Comparison of ENCODE assay signal across 8 mouse cellular contexts in the genomic region with DNA sequence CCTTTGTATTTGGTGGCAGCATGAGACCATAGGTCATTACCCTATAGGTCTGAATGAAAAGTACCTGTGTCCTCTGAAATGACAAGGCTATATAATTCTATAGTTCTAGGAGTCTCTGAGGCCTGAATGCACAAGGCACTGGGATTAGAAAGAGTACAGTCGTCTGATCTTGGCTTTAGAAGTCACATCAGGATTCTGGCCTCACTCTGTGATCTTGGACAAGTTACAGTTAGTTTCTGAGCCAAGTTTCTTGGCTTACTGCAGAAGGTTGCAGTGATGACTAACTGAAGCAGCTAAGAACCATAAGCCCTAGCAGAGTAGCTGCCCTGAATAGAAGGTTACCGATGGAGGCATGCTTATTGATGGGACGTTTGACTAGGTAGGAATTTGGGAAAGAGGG. TPM values are rescaled to one million over a fixed set of nuclear protein-coding genes. Genes with fewer than 3 reads are reported as not detected.
DNase-seq lines count a peak whose midpoint lies in the region; ATAC-seq and TF ChIP-seq lines count a peak whose summit lies in the region.

No protein-coding gene starts in this region.

- intact Hi-C loops in left cerebral cortex, adult 2 months (cut with DNase I): loop anchor here (10.0 kb wide), 1 partner anchor 771 kb away; no protein-coding TSS in a partner anchor

- no peaks in the 10 kb centered on the region for H3K9me3 ChIP-seq in embryonic facial prominence, embryonic 12.5 days
- H3K9me3 ChIP-seq in hindbrain, embryonic 13.5 days: no peaks in the 10 kb centered on the region
- no peaks in the 10 kb centered on the region for H3K9me3 ChIP-seq in liver, embryonic 16.5 days (replicated peaks; ENCODE audit: control insufficient read depth, low read length)

- H3K27ac ChIP-seq in left cerebral cortex, adult 2 months: peak overlapping the region; percentile 99; the same call in 1 of the 2 replicates
- no peak overlapping the region for H3K27ac ChIP-seq in embryonic facial prominence, embryonic 12.5 days
- H3K27ac ChIP-seq in hindbrain, embryonic 13.5 days: no peak overlapping the region
- peak overlapping the region; percentile 99 for H3K27ac ChIP-seq in liver, embryonic 16.5 days (ENCODE audit: low read length)

- H3K4me1 ChIP-seq in embryonic facial prominence, embryonic 12.5 days: peaks cover 12% of the 10 kb centered on the region
- peaks cover 24% of the 10 kb centered on the region for H3K4me1 ChIP-seq in hindbrain, embryonic 13.5 days (replicated peaks)
- peaks cover 31% of the 10 kb centered on the region for H3K4me1 ChIP-seq in liver, embryonic 16.5 days (ENCODE audit: control insufficient read depth, low read depth, low read length)

- H3K36me3 ChIP-seq in embryonic facial prominence, embryonic 12.5 days: no peaks in the 10 kb centered on the region
- no peaks in the 10 kb centered on the region for H3K36me3 ChIP-seq in hindbrain, embryonic 13.5 days
- H3K36me3 ChIP-seq in liver, embryonic 16.5 days (ENCODE audit: control insufficient read depth, insufficient read depth): no peaks in the 10 kb centered on the region

- WGBS in embryonic facial prominence, embryonic 12.5 days: 31% methylated on average over 3 of the region's 3 CpGs
- WGBS in hindbrain, embryonic 13.5 days: 53% methylated on average over 3 of the region's 3 CpGs
- WGBS in liver, embryonic 16.5 days (ENCODE audit: insufficient replicate concordance): 16% methylated on average over 3 of the region's 3 CpGs

- no peak for ATAC-seq in embryonic facial prominence, embryonic 12.5 days (ENCODE audit: insufficient number of reproducible peaks, insufficient read depth, low FRiP score, low TSS enrichment)
- no peak for ATAC-seq in hindbrain, embryonic 13.5 days (ENCODE audit: low FRiP score)
- ATAC-seq in liver, embryonic 16.5 days (ENCODE audit: low read depth): no peak
- ATAC-seq in erythroid progenitor cell, adult 5-6 weeks (replicated peaks; ENCODE audit: low FRiP score, poor library complexity, severe bottlenecking): no peak

- H3K9ac ChIP-seq in embryonic facial prominence, embryonic 12.5 days: no peak overlapping the region
- peak overlapping the region; percentile 82 for H3K9ac ChIP-seq in hindbrain, embryonic 13.5 days
- peak overlapping the region; percentile 73 for H3K9ac ChIP-seq in liver, embryonic 16.5 days (ENCODE audit: low read depth, low read length)

- H3K4me3 ChIP-seq in left cerebral cortex, adult 2 months: peak overlapping the region; percentile 72
- peak overlapping the region; percentile 60 for H3K4me3 ChIP-seq in embryonic facial prominence, embryonic 12.5 days
- peak overlapping the region; percentile 60 for H3K4me3 ChIP-seq in hindbrain, embryonic 13.5 days
- H3K4me3 ChIP-seq in liver, embryonic 16.5 days (ENCODE audit: low read depth, low read length): peak overlapping the region; percentile 82

- peak overlapping the region; percentile 58 for H3K4me2 ChIP-seq in embryonic facial prominence, embryonic 12.5 days (replicated peaks)
- H3K4me2 ChIP-seq in hindbrain, embryonic 13.5 days: peak overlapping the region; percentile 64
- H3K4me2 ChIP-seq in liver, embryonic 16.5 days (ENCODE audit: low read depth, low read length): peak overlapping the region; percentile 95

- no peaks in the 10 kb centered on the region for H3K27me3 ChIP-seq in embryonic facial prominence, embryonic 12.5 days
- no peaks in the 10 kb centered on the region for H3K27me3 ChIP-seq in hindbrain, embryonic 13.5 days
- H3K27me3 ChIP-seq in liver, embryonic 16.5 days (ENCODE audit: control insufficient read depth, insufficient read depth, low read depth, low read length): no peaks in the 10 kb centered on the region

- TF ChIP-seq CTCF in left cerebral cortex, adult 2 months (IDR thresholded peaks at IDR 0.05): no peak

- no peak for DNase-seq in left cerebral cortex, adult 2 months (ENCODE audit: extremely low spot score in 1 of 2, low spot score in 2 of 2)
- no peak for DNase-seq in left cerebral cortex, adult 18-20 months (ENCODE audit: low spot score in 2 of 2)
- DNase-seq in right cerebral cortex, postnatal 4 days: no peak
- no peak for DNase-seq in frontal cortex, postnatal 36 days (ENCODE audit: low spot score in 2 of 2)

RNA-seq across cellular contexts. Expression of a gene that starts 1.8 kb away (rescaled TPM):
- total RNA-seq in left cerebral cortex, adult 2 months (2021): 10 to 100 TPM in 1 of 2 experiments, 1 to 10 TPM in 1; 9.5 to 10.1 TPM
- 10 to 100 TPM in 1 of 2 experiments, 1 to 10 TPM in 1; 9.8 to 11.1 TPM for total RNA-seq in left cerebral cortex, adult 18-20 months (2021)
- polyA plus RNA-seq in embryonic facial prominence, embryonic 12.5 days (2016; fragmentation: Nextera tagmentation; extraction: Ambion mirVana): 26.1 and 26.3 TPM in 2 replicates
- 20.2 and 23.1 TPM in 2 replicates for polyA plus RNA-seq in hindbrain, embryonic 13.5 days (2015; fragmentation: Nextera tagmentation; extraction: Ambion mirVana)
- 12.2 and 15.0 TPM in 2 replicates for polyA plus RNA-seq in liver, embryonic 16.5 days (2015; fragmentation: Nextera tagmentation; extraction: Ambion mirVana)
- total RNA-seq in erythroid progenitor cell, adult 5-6 weeks (2015; ENCODE audit: low replicate concordance): 81.8 and 98.5 TPM in 2 replicates
- 38.8 and 50.4 TPM in 2 replicates for total RNA-seq in erythroid progenitor cell, adult 5-6 weeks (2017; ENCODE audit: low replicate concordance)

RNA-seq across cellular contexts. Expression of a gene that starts 2.0 kb away (rescaled TPM):
- under 1 TPM; 0.42 to 0.88 TPM for total RNA-seq in left cerebral cortex, adult 2 months (2021)
- under 1 TPM; 0.35 to 0.45 TPM for total RNA-seq in left cerebral cortex, adult 18-20 months (2021)
- 15.4 and 18.5 TPM in 2 replicates for polyA plus RNA-seq in embryonic facial prominence, embryonic 12.5 days (2016; fragmentation: Nextera tagmentation; extraction: Ambion mirVana)
- polyA plus RNA-seq in hindbrain, embryonic 13.5 days (2015; fragmentation: Nextera tagmentation; extraction: Ambion mirVana): 5.7 and 6.3 TPM in 2 replicates
- polyA plus RNA-seq in liver, embryonic 16.5 days (2015; fragmentation: Nextera tagmentation; extraction: Ambion mirVana): 10.0 and 10.2 TPM in 2 replicates
- total RNA-seq in erythroid progenitor cell, adult 5-6 weeks (2015; ENCODE audit: low replicate concordance): 32.3 and 43.2 TPM in 2 replicates
- 24.4 and 30.3 TPM in 2 replicates for total RNA-seq in erythroid progenitor cell, adult 5-6 weeks (2017; ENCODE audit: low replicate concordance)

Comparison
In these comparisons a context has a peak if more than half of its experiments do, and no peak if none do; other contexts are left out.
1. H3K27ac ChIP-seq: peak in left cerebral cortex, adult 2 months (single experiment) and liver, embryonic 16.5 days (single experiment); none in embryonic facial prominence, embryonic 12.5 days (single experiment) and hindbrain, embryonic 13.5 days (single experiment).
2. RNA of a gene that starts 2.0 kb away (total RNA-seq): 24.4 to 43.2 TPM in erythroid progenitor cell, adult 5-6 weeks; 0.42 to 0.88 TPM in left cerebral cortex, adult 2 months and 0.35 to 0.45 TPM in left cerebral cortex, adult 18-20 months; every median in the first group is over 10 times any median in the second.
3. Peak in every context shown above with its lines, with median percentiles within 50 percentile points of each other: H3K4me3 ChIP-seq and H3K4me2 ChIP-seq.